Mouse (Mus musculus) heart, adult 2 months (tissue): Measurements from ENCODE around the gene Olfr1193.
"Not testable (repeated sequence)": the region's sequence is repeated elsewhere in the genome, so short reads cannot be mapped to it uniquely, and the experiment has no call there.

Source experiments
- CTCF ChIP-seq: fragments of 200-600 bp; IDR thresholded peaks from 2 replicates; pipeline ENCODE4 v1.8.1; 2022; ENCODE audit warnings: antibody characterized with exemption, mild to moderate bottlenecking, moderate library complexity
- EP300 ChIP-seq: fragments of 200-500 bp; IDR thresholded peaks from 2 replicates; pipeline ENCODE4 v1.6.1; 2011; ENCODE audit warnings: low read depth, low read length, control low read depth; ENCODE audit not compliant: insufficient read depth
- POLR2A ChIP-seq: fragments of 200-500 bp; IDR thresholded peaks from 2 replicates; pipeline ENCODE4 v1.6.1; 2011; ENCODE audit warnings: mild to moderate bottlenecking, low read depth, low read length, control low read depth; ENCODE audit not compliant: insufficient read depth

DNA sequence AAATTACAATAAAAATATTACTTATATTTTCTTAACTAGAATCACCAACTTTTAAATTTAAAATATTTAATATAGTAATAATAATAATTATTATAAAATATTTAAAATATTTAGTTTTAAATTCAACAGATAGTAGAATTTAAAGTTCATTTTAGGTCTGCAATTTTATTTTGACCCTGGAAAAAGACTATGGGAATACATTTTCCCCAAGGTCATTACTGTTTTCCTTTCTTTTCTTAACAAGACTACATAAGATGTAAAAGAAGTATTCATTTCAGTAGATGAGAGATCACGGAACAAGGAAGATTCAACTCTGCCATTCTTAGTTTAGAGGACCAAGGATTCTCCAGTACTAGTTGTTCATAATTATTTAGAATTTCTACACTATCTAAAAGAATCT is 35.2 kb upstream of the Olfr1193 start, which contains the start of gene Olfr1191-ps1:
- TF ChIP-seq CTCF, POLR2A, EP300: not testable (repeated sequence)
